Comparison of ENCODE assay signal across 22 mouse cellular contexts in the genomic region with DNA sequence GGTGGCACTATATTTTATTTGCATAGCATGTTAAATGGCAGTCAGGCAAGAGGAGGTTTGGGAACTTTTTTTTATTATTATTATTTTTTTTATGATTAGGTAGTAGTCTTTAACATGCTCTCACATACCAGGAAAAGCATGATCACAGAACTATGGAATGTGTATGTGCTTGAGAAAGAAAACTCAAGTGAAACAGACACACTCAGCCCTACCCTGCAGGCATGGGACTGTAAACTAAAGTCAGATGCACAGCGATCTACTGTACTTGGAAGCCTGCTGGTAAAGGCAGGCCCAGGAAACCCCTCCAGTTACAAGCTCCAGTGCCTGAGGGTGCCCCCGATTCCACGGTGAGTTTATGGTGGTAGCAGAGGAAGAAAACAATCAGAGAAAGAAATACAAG.
DNase-seq lines count a peak whose midpoint lies in the region; ATAC-seq and TF ChIP-seq lines count a peak whose summit lies in the region.
"Had no signal": no experiment of that assay in that cellular context is flagged by ENCODE, and none has a peak within 500 bp of the region (broad histone marks: within the 10 kb centered on the region; RNA-seq: fewer than 3 reads in every experiment).

No protein-coding gene starts in this region.

- H3K27me3 ChIP-seq in lung, embryonic 16.5 days (ENCODE audit: control insufficient read depth, insufficient read depth, low read depth, low read length), result no peaks in the 10 kb centered on the region
- H3K27me3 ChIP-seq in limb, embryonic 13.5 days, result no peaks in the 10 kb centered on the region
- H3K27me3 ChIP-seq in intestine, postnatal 0 days (replicated peaks; ENCODE audit: control insufficient read depth, insufficient read depth, low read length), result no peaks in the 10 kb centered on the region
- H3K27me3 ChIP-seq: heart, embryonic 13.5 days; hindbrain, embryonic 12.5 days; Patski had no signal

- H3K4me1 ChIP-seq in lung, embryonic 16.5 days (replicated peaks; ENCODE audit: control insufficient read depth, insufficient read depth, low read length), result no peaks in the 10 kb centered on the region
- peaks cover 30% of the 10 kb centered on the region for H3K4me1 ChIP-seq in limb, embryonic 13.5 days
- 0 out of 2 replicates have a peak, but pooled peaks cover 3% of the 10 kb centered on the region for H3K4me1 ChIP-seq in intestine, postnatal 0 days (replicated peaks; ENCODE audit: control insufficient read depth, insufficient read depth, low read length)

- no peak for TF ChIP-seq CTCF in intestine, postnatal 0 days (IDR thresholded peaks at IDR 0.05; ENCODE audit: low read depth)

- H3K9ac ChIP-seq in lung, embryonic 16.5 days (ENCODE audit: low read length), result no peak overlapping the region
- no peak overlapping the region for H3K9ac ChIP-seq in limb, embryonic 13.5 days
- H3K9ac ChIP-seq in intestine, postnatal 0 days (ENCODE audit: low read depth, low read length), result no peak overlapping the region
- H3K9ac ChIP-seq: heart, embryonic 13.5 days; hindbrain, embryonic 12.5 days had no signal

- H3K4me2 ChIP-seq in lung, embryonic 16.5 days (ENCODE audit: low read depth, low read length), result no peak overlapping the region
- no peak overlapping the region for H3K4me2 ChIP-seq in limb, embryonic 13.5 days (replicated peaks)
- no peak overlapping the region for H3K4me2 ChIP-seq in intestine, postnatal 0 days (replicated peaks; ENCODE audit: low read depth)
- H3K4me2 ChIP-seq: heart, embryonic 13.5 days; hindbrain, embryonic 12.5 days had no signal

- 67% methylated on average over 3 of the region's 3 CpGs for WGBS in lung, embryonic 16.5 days
- WGBS in limb, embryonic 13.5 days, result 30% methylated on average over 3 of the region's 3 CpGs
- 75% methylated on average over 3 of the region's 3 CpGs for WGBS in intestine, postnatal 0 days

- ATAC-seq in lung, embryonic 16.5 days (ENCODE audit: low read depth), result peak; percentile 64; the same call in 1 of the 2 replicates
- ATAC-seq in limb, embryonic 13.5 days (ENCODE audit: low FRiP score, low read depth), result peak; percentile 52; the same call in 1 of the 2 replicates
- no peak for ATAC-seq in intestine, postnatal 0 days
- ATAC-seq: activated CD4-positive, CD25-positive, alpha-beta regulatory T cell, adult 4 months; CD4-positive, CD25-positive, alpha-beta regulatory T cell, adult 4 months; forebrain, embryonic 14.5 days; hindbrain, embryonic 16.5 days; inflammation-experienced regulatory T-cells, adult 6 months; Patski had no signal

- no peak overlapping the region for H3K27ac ChIP-seq in lung, embryonic 16.5 days (ENCODE audit: low read length)
- peak overlapping the region; percentile 83; the same call in 1 of the 2 replicates for H3K27ac ChIP-seq in limb, embryonic 13.5 days
- no peak overlapping the region for H3K27ac ChIP-seq in intestine, postnatal 0 days (ENCODE audit: low read depth, low read length)
- H3K27ac ChIP-seq: gastrocnemius, adult 2 months; heart, embryonic 13.5 days; hindbrain, embryonic 12.5 days had no signal

- no peaks in the 10 kb centered on the region for H3K36me3 ChIP-seq in lung, embryonic 16.5 days (ENCODE audit: control insufficient read depth, insufficient read depth, low read length)
- no peaks in the 10 kb centered on the region for H3K36me3 ChIP-seq in limb, embryonic 13.5 days
- no peaks in the 10 kb centered on the region for H3K36me3 ChIP-seq in intestine, postnatal 0 days (ENCODE audit: control insufficient read depth, insufficient read depth)
- H3K36me3 ChIP-seq: heart, embryonic 13.5 days; hindbrain, embryonic 12.5 days had no signal

- H3K9me3 ChIP-seq in lung, embryonic 16.5 days (ENCODE audit: control insufficient read depth, low read length), result no peaks in the 10 kb centered on the region
- H3K9me3 ChIP-seq in limb, embryonic 13.5 days, result no peaks in the 10 kb centered on the region
- no peaks in the 10 kb centered on the region for H3K9me3 ChIP-seq in intestine, postnatal 0 days (ENCODE audit: control insufficient read depth)
- H3K9me3 ChIP-seq: heart, embryonic 13.5 days; hindbrain, embryonic 12.5 days had no signal

- DNase-seq in lung, postnatal 25 days (ENCODE audit: low spot score), result no peak
- peak; percentile 41 for DNase-seq in NIH3T3 (ENCODE audit: low read depth)
- no peak for DNase-seq in thymus, postnatal 0 days (ENCODE audit: low spot score)
- DNase-seq: adrenal gland, postnatal 14 days; B cell, adult 2 months; cerebellum, adult 11-12 months; cerebellum, adult 9-10 months; cerebellum, postnatal 36 days; gastrocnemius, adult 2 months; gastrocnemius, postnatal 25 days; heart, postnatal 4 days had no signal

- H3K4me3 ChIP-seq in lung, embryonic 16.5 days (ENCODE audit: low read length), result no peak overlapping the region
- H3K4me3 ChIP-seq in limb, embryonic 13.5 days, result no peak overlapping the region
- H3K4me3 ChIP-seq in intestine, postnatal 0 days (ENCODE audit: low read depth, low read length), result no peak overlapping the region
- H3K4me3 ChIP-seq: gastrocnemius, adult 2 months; heart, embryonic 13.5 days; hindbrain, embryonic 12.5 days had no signal
